Mouse (Mus musculus): ENCODE data around the gene Thegl. TPM values are rescaled to one million over a fixed set of nuclear protein-coding genes. Genes with fewer than 3 reads are reported as not detected.

The Thegl gene
- polyA plus RNA-seq, 1 experiment from 2014 or later = 0.48 TPM

GRCm38 (mm10) chr5:76990789-76991188, 25.0 kb upstream of the Thegl start:
- no peaks in the 10 kb centered on the region for H3K9me3 ChIP-seq (ENCODE audit: control insufficient read depth, low read length)
- peaks cover 5% of the 10 kb centered on the region for H3K4me1 ChIP-seq (replicated peaks; ENCODE audit: control insufficient read depth, insufficient read depth, low read length)
- no peak overlapping the region for H3K4me3 ChIP-seq (ENCODE audit: low read depth, low read length)
- H3K27me3 ChIP-seq (replicated peaks; ENCODE audit: control insufficient read depth, insufficient read depth, low read length) = no peaks in the 10 kb centered on the region
- 68% methylated on average over 3 of the region's 3 CpGs for WGBS
- peak overlapping the region; percentile 70 for H3K27ac ChIP-seq (ENCODE audit: low read depth, low read length)
- H3K9ac ChIP-seq (ENCODE audit: low read depth, low read length) = 0 out of 2 replicates have a peak overlapping the region, but pooled peaks have one; percentile 5
- no peak overlapping the region for H3K4me2 ChIP-seq
- DNase-seq (ENCODE audit: low spot score) (no peak), ATAC-seq (replicated peaks; ENCODE audit: low FRiP score) (peak; percentile 71)
- H3K36me3 ChIP-seq (ENCODE audit: control insufficient read depth, insufficient read depth, low read length) = peaks cover 50% of the 10 kb centered on the region

- Histone ChIP-seq H3K36me3 (ENCODE audit: control insufficient read depth, insufficient read depth, low read length) (peaks cover 58% of the 10 kb centered on the region), H3K27me3 (replicated peaks; ENCODE audit: control insufficient read depth, insufficient read depth, low read length) (no peaks in the 10 kb centered on the region), H3K4me3 (ENCODE audit: low read depth, low read length) (no peak overlapping the region), H3K4me2 (no peak overlapping the region), H3K9me3 (ENCODE audit: control insufficient read depth, low read length) (no peaks in the 10 kb centered on the region), H3K4me1 (replicated peaks; ENCODE audit: control insufficient read depth, insufficient read depth, low read length) (peaks cover 5% of the 10 kb centered on the region), H3K27ac (ENCODE audit: low read depth, low read length) (peak overlapping the region; percentile 52), H3K9ac (ENCODE audit: low read depth, low read length) (no peak overlapping the region)
- DNase-seq (ENCODE audit: low spot score) = peak; percentile 41
- WGBS = 76% methylated on average over 5 of the region's 5 CpGs
- peak; percentile 94 for ATAC-seq (replicated peaks; ENCODE audit: low FRiP score)
These were observed 22.5 kb upstream of the Thegl start for GRCm38 (mm10) chr5:76993174-76993814.

- H3K9ac ChIP-seq (ENCODE audit: low read depth, low read length) = no peak overlapping the region
- H3K4me1 ChIP-seq (replicated peaks; ENCODE audit: control insufficient read depth, insufficient read depth, low read length) = no peaks in the 10 kb centered on the region
- no peak for DNase-seq (ENCODE audit: low spot score)
- H3K4me3 ChIP-seq (ENCODE audit: low read depth, low read length) = no peak overlapping the region
- H3K27ac ChIP-seq (ENCODE audit: low read depth, low read length) = no peak overlapping the region
- H3K36me3 ChIP-seq (ENCODE audit: control insufficient read depth, insufficient read depth, low read length) = peaks cover 42% of the 10 kb centered on the region
- no peaks in the 10 kb centered on the region; the same call in 1 of the 2 replicates for H3K9me3 ChIP-seq (ENCODE audit: control insufficient read depth, low read length)
- no peak overlapping the region for H3K4me2 ChIP-seq
- H3K27me3 ChIP-seq (replicated peaks; ENCODE audit: control insufficient read depth, insufficient read depth, low read length) = no peaks in the 10 kb centered on the region
- ATAC-seq (replicated peaks; ENCODE audit: low FRiP score) = no peak
- WGBS = 70% methylated on average over 5 of the region's 5 CpGs
These were observed 17.4 kb upstream of the Thegl start for GRCm38 (mm10) chr5:76998416-76998815.

GRCm38 (mm10) chr5:77001192-77001591, 14.6 kb upstream of the Thegl start:
- H3K36me3 ChIP-seq (ENCODE audit: control insufficient read depth, insufficient read depth, low read length) = peaks cover 29% of the 10 kb centered on the region
- no peak for ATAC-seq (replicated peaks; ENCODE audit: low FRiP score)
- no peak overlapping the region for H3K9ac ChIP-seq (ENCODE audit: low read depth, low read length)
- no peak overlapping the region for H3K4me3 ChIP-seq (ENCODE audit: low read depth, low read length)
- no peaks in the 10 kb centered on the region; the same call in 1 of the 2 replicates for H3K9me3 ChIP-seq (ENCODE audit: control insufficient read depth, low read length)
- no peak overlapping the region for H3K4me2 ChIP-seq
- DNase-seq (ENCODE audit: low spot score) = no peak
- no peak overlapping the region for H3K27ac ChIP-seq (ENCODE audit: low read depth, low read length)
- WGBS = 90% methylated on average over 17 of the region's 17 CpGs
- no peaks in the 10 kb centered on the region for H3K27me3 ChIP-seq (replicated peaks; ENCODE audit: control insufficient read depth, insufficient read depth, low read length)
- no peaks in the 10 kb centered on the region for H3K4me1 ChIP-seq (replicated peaks; ENCODE audit: control insufficient read depth, insufficient read depth, low read length)

- 92% methylated on average over 6 of the region's 6 CpGs for WGBS
- peaks cover 11% of the 10 kb centered on the region for H3K36me3 ChIP-seq (ENCODE audit: control insufficient read depth, insufficient read depth, low read length)
- ATAC-seq (replicated peaks; ENCODE audit: low FRiP score) (no peak), DNase-seq (ENCODE audit: low spot score) (no peak)
- no peaks in the 10 kb centered on the region for H3K27me3 ChIP-seq (replicated peaks; ENCODE audit: control insufficient read depth, insufficient read depth, low read length)
- H3K9ac ChIP-seq (ENCODE audit: low read depth, low read length) = no peak within 1 kb of the TSS
- no peak within 1 kb of the TSS for H3K4me2 ChIP-seq
- H3K9me3 ChIP-seq (ENCODE audit: control insufficient read depth, low read length) = no peaks in the 10 kb centered on the region; the same call in 1 of the 2 replicates
- no peak within 1 kb of the TSS for H3K4me3 ChIP-seq (ENCODE audit: low read depth, low read length)
- no peaks in the 10 kb centered on the region for H3K4me1 ChIP-seq (replicated peaks; ENCODE audit: control insufficient read depth, insufficient read depth, low read length)
- no peak within 1 kb of the TSS for H3K27ac ChIP-seq (ENCODE audit: low read depth, low read length)
These were observed 11.6 kb upstream of the Thegl start, which contains the start of gene Arl9 for GRCm38 (mm10) chr5:77004051-77004821. TSS of gene Arl9 (plus strand) at chr5:77004055.

GRCm38 (mm10) chr5:77010352-77010751, 5.5 kb upstream of the Thegl start:
- no peaks in the 10 kb centered on the region for H3K4me1 ChIP-seq (replicated peaks; ENCODE audit: control insufficient read depth, insufficient read depth, low read length)
- H3K9me3 ChIP-seq (ENCODE audit: control insufficient read depth, low read length) = no peaks in the 10 kb centered on the region
- 0 out of 2 replicates have a peak overlapping the region, but pooled peaks have one; percentile 11 for H3K27ac ChIP-seq (ENCODE audit: low read depth, low read length)
- peak; percentile 60; the same call in 1 of the 2 replicates for ATAC-seq (replicated peaks; ENCODE audit: low FRiP score)
- H3K4me3 ChIP-seq (ENCODE audit: low read depth, low read length) = no peak overlapping the region
- H3K9ac ChIP-seq (ENCODE audit: low read depth, low read length) = no peak overlapping the region
- no peak overlapping the region for H3K4me2 ChIP-seq
- no peaks in the 10 kb centered on the region for H3K27me3 ChIP-seq (replicated peaks; ENCODE audit: control insufficient read depth, insufficient read depth, low read length)
- 78% methylated on average over 9 of the region's 9 CpGs for WGBS
- no peaks in the 10 kb centered on the region for H3K36me3 ChIP-seq (ENCODE audit: control insufficient read depth, insufficient read depth, low read length)
- no peak for DNase-seq (ENCODE audit: low spot score)

GRCm38 (mm10) chr5:77011082-77011481, 4.7 kb upstream of the Thegl start:
- Histone ChIP-seq H3K9ac (ENCODE audit: low read depth, low read length) (no peak overlapping the region), H3K4me1 (replicated peaks; ENCODE audit: control insufficient read depth, insufficient read depth, low read length) (no peaks in the 10 kb centered on the region), H3K4me3 (ENCODE audit: low read depth, low read length) (no peak overlapping the region), H3K9me3 (ENCODE audit: control insufficient read depth, low read length) (no peaks in the 10 kb centered on the region), H3K4me2 (no peak overlapping the region), H3K36me3 (ENCODE audit: control insufficient read depth, insufficient read depth, low read length) (no peaks in the 10 kb centered on the region), H3K27me3 (replicated peaks; ENCODE audit: control insufficient read depth, insufficient read depth, low read length) (no peaks in the 10 kb centered on the region), H3K27ac (ENCODE audit: low read depth, low read length) (no peak overlapping the region)
- peak; percentile 72 for ATAC-seq (replicated peaks; ENCODE audit: low FRiP score)
- 44% methylated on average over 3 of the region's 3 CpGs for WGBS
- DNase-seq (ENCODE audit: low spot score) = no peak

- no peaks in the 10 kb centered on the region for H3K4me1 ChIP-seq (replicated peaks; ENCODE audit: control insufficient read depth, insufficient read depth, low read length)
- no peak overlapping the region for H3K27ac ChIP-seq (ENCODE audit: low read depth, low read length)
- H3K36me3 ChIP-seq (ENCODE audit: control insufficient read depth, insufficient read depth, low read length) = no peaks in the 10 kb centered on the region
- H3K4me2 ChIP-seq = no peak overlapping the region
- ATAC-seq (replicated peaks; ENCODE audit: low FRiP score) (no peak), DNase-seq (ENCODE audit: low spot score) (no peak)
- H3K4me3 ChIP-seq (ENCODE audit: low read depth, low read length) = no peak overlapping the region
- no peaks in the 10 kb centered on the region; the same call in 1 of the 2 replicates for H3K27me3 ChIP-seq (replicated peaks; ENCODE audit: control insufficient read depth, insufficient read depth, low read length)
- WGBS = 73% methylated on average over 3 of the region's 3 CpGs
- no peak overlapping the region for H3K9ac ChIP-seq (ENCODE audit: low read depth, low read length)
- H3K9me3 ChIP-seq (ENCODE audit: control insufficient read depth, low read length) = no peaks in the 10 kb centered on the region
These were observed 2.7 kb upstream of the Thegl start for GRCm38 (mm10) chr5:77013171-77013570.

All from liver, embryonic 11.5 days (tissue).